ENCODE assay signal across 22 mouse cellular contexts in genomic region chr6:90650634-90651033, GRCm38 (mm10).
"Had no signal": no experiment of that assay in that cellular context is flagged by ENCODE, and none has a peak within 500 bp of the region (broad histone marks: within the 10 kb centered on the region; RNA-seq: fewer than 3 reads in every experiment).

No protein-coding gene starts in this region.

- H3K27ac ChIP-seq: heart, adult 2 months; heart, embryonic 13.5 days; heart, embryonic 15.5 days; hindbrain, embryonic 13.5 days; hindbrain, embryonic 15.5 days; hindbrain, postnatal 0 days; limb, embryonic 13.5 days; limb, embryonic 15.5 days had no signal

- H3K4me2 ChIP-seq: heart, embryonic 11.5 days; heart, embryonic 13.5 days; heart, embryonic 15.5 days; hindbrain, embryonic 13.5 days; hindbrain, embryonic 15.5 days; limb, embryonic 13.5 days; limb, embryonic 15.5 days had no signal

- H3K9ac ChIP-seq: forebrain, postnatal 0 days; heart, embryonic 13.5 days; heart, embryonic 15.5 days; hindbrain, embryonic 13.5 days; hindbrain, embryonic 15.5 days; limb, embryonic 13.5 days; limb, embryonic 15.5 days had no signal

- ATAC-seq: forebrain, postnatal 0 days; hindbrain, postnatal 0 days; intestine, embryonic 16.5 days had no signal

- H3K36me3 ChIP-seq: heart, embryonic 15.5 days; hindbrain, embryonic 13.5 days; hindbrain, embryonic 15.5 days; limb, embryonic 13.5 days; limb, embryonic 15.5 days had no signal

- H3K9me3 ChIP-seq: heart, embryonic 13.5 days; heart, embryonic 15.5 days; hindbrain, embryonic 13.5 days; hindbrain, embryonic 15.5 days; limb, embryonic 15.5 days had no signal

- H3K27me3 ChIP-seq: heart, embryonic 13.5 days; heart, embryonic 15.5 days; hindbrain, embryonic 13.5 days; hindbrain, embryonic 15.5 days; limb, embryonic 13.5 days; limb, embryonic 15.5 days had no signal

- H3K4me3 ChIP-seq: heart, adult 2 months; heart, embryonic 13.5 days; heart, embryonic 15.5 days; hindbrain, embryonic 13.5 days; hindbrain, embryonic 15.5 days; limb, embryonic 13.5 days; limb, embryonic 15.5 days had no signal

- H3K4me1 ChIP-seq: heart, embryonic 15.5 days; limb, embryonic 13.5 days; limb, embryonic 15.5 days had no signal

- DNase-seq: forebrain, postnatal 0 days; gastrocnemius, postnatal 14 days; gastrocnemius, postnatal 36 days; heart, adult 2 months; heart, postnatal 14 days; heart, postnatal 36 days; kidney, adult 11 months; kidney, adult 2 months; kidney, postnatal 14 days; kidney, postnatal 36 days; layer of hippocampus, adult 9-11 months; layer of hippocampus, postnatal 36 days; left cerebral cortex, postnatal 4 days had no signal
